Mouse (Mus musculus) liver, embryonic 15.5 days (tissue): ENCODE results near the gene Naga. TPM values are rescaled to one million over a fixed set of nuclear protein-coding genes. Genes with fewer than 3 reads are reported as not detected.

Source experiments
- ATAC-seq: fragments of 200-750 bp; cut with Nextera tagmentation; 2 replicates; pipeline ENCODE4 v1.8.0; 2017; ENCODE audit warnings: moderate number of reproducible peaks, mild to moderate bottlenecking, moderate library complexity; ENCODE audit not compliant: insufficient read depth
- H3K27ac ChIP-seq: fragments of 300-500 bp; sonication (generic); replicated peaks from 2 replicates; pipeline ENCODE4 v1.5.1; 2015; ENCODE audit warnings: mild to moderate bottlenecking, inconsistent platforms
- H3K27me3 ChIP-seq: fragments of 300-500 bp; sonication (generic); 2 replicates; pipeline ENCODE4 v1.6.1; 2015; ENCODE audit warnings: mild to moderate bottlenecking, inconsistent platforms
- H3K36me3 ChIP-seq: fragments of 300-500 bp; sonication (generic); replicated peaks from 2 replicates; pipeline ENCODE4 v1.6.1; 2015; ENCODE audit warnings: moderate library complexity, mild to moderate bottlenecking, inconsistent platforms
- H3K4me1 ChIP-seq: fragments of 300-500 bp; sonication (generic); replicated peaks from 2 replicates; pipeline ENCODE4 v1.6.1; 2015; ENCODE audit warnings: inconsistent platforms
- H3K4me2 ChIP-seq: fragments of 300-500 bp; sonication (generic); 2 replicates; pipeline ENCODE4 v1.6.1; 2015; ENCODE audit warnings: moderate library complexity, mild to moderate bottlenecking, inconsistent platforms
- H3K4me3 ChIP-seq: fragments of 300-500 bp; sonication (generic); replicated peaks from 2 replicates; pipeline ENCODE4 v1.5.1; 2015; ENCODE audit warnings: mild to moderate bottlenecking, inconsistent platforms
- H3K9ac ChIP-seq: fragments of 300-500 bp; sonication (generic); 2 replicates; pipeline ENCODE4 v1.6.1; 2015; ENCODE audit warnings: moderate library complexity, mild to moderate bottlenecking, inconsistent platforms
- H3K9me3 ChIP-seq: fragments of 300-500 bp; sonication (generic); replicated peaks from 2 replicates; pipeline ENCODE4 v1.6.1; 2016; ENCODE audit warnings: inconsistent platforms
- WGBS: fragments of 180-500 bp; shearing (Covaris S2); methylation state at CpG from one replicate; pipeline ENCODE4 v1.1.7; 2015; ENCODE audit warnings: mixed read lengths; ENCODE audit not compliant: insufficient replicate concordance; 5-methylcytosine and 5-hydroxymethylcytosine counted together
- polyA plus RNA-seq: library from polyadenylated mRNA; unstranded; fragments of >200 nt; fragmentation: Nextera tagmentation; extraction: Ambion mirVana; gene quantifications from 2 replicates; pipeline ENCODE4 v1.2.1, GENCODE M21; 2015

Gene Naga
- polyA plus RNA-seq = 43.4 and 48.6 TPM in 2 replicates

DNA sequence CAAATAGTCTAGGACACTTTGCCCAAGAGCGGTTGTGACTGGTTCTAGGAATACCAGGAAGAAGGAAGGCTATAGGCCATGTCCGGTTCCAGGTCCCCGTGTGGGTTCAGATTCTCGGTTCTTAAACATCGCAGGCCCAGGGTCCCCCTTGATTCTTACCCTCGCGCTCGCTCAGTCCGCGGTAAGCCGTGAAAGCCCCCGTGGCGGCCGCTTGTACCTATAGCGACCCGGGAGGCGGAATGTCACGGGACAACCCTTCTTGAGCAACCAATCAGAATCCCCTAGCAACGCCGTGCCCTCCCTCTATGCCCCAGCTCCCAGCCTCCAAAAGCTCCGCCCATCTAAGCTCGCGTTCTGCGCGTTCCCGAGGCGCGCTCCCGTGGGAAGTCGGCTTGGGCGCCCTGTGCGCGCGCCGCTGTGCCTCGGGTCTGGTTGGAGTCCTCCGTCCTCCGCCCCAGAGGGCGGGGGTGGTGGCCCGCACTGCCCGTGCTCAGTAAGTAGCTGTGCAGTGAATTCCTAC is at the start of gene Naga, which contains the start of the genes Pheta2 and Smdt1:
Naga (minus strand) TSS at position 333 of the 520 bp plus-strand sequence.
Pheta2 (plus strand) TSS at position 350 of the 520 bp plus-strand sequence.
Smdt1 (plus strand) TSS at position 367 of the 520 bp plus-strand sequence.
- Histone ChIP-seq H3K36me3 (peaks cover 40% of the 10 kb centered on the region), H3K9me3 (no peaks in the 10 kb centered on the region), H3K4me2 (peak within 1 kb of the TSS; percentile 84), H3K9ac (peak within 1 kb of the TSS; percentile 83), H3K4me1 (peaks cover 71% of the 10 kb centered on the region), H3K4me3 (peak within 1 kb of the TSS; percentile 71), H3K27ac (peak within 1 kb of the TSS; percentile 100), H3K27me3 (no peaks in the 10 kb centered on the region)
- peak; percentile 77 for ATAC-seq
- WGBS = under 1% methylated on average over 41 of the region's 41 CpGs

GRCm38 (mm10) chr15:82385729-82386128 is 47.0 kb upstream of the Naga start:
- ATAC-seq = no peak
- WGBS = 56% methylated on average over 2 of the region's 2 CpGs
- Histone ChIP-seq H3K27ac (no peak overlapping the region), H3K36me3 (no peaks in the 10 kb centered on the region), H3K9me3 (no peaks in the 10 kb centered on the region), H3K4me1 (peaks cover 5% of the 10 kb centered on the region; the same call in 1 of the 2 replicates), H3K4me3 (no peak overlapping the region), H3K9ac (no peak overlapping the region), H3K27me3 (peaks cover 3% of the 10 kb centered on the region; the same call in 1 of the 2 replicates), H3K4me2 (no peak overlapping the region)

- Histone ChIP-seq H3K4me3 (no peak overlapping the region), H3K27me3 (peaks cover 11% of the 10 kb centered on the region), H3K9me3 (no peaks in the 10 kb centered on the region), H3K36me3 (no peaks in the 10 kb centered on the region), H3K4me2 (no peak overlapping the region), H3K9ac (no peak overlapping the region), H3K27ac (no peak overlapping the region), H3K4me1 (peaks cover 12% of the 10 kb centered on the region)
- WGBS = 48% methylated on average over 2 of the region's 2 CpGs
- ATAC-seq = no peak
These were observed 43.7 kb upstream of the Naga start for GRCm38 (mm10) chr15:82382441-82382840.

GRCm38 (mm10) chr15:82380714-82381062 is 42.0 kb upstream of the Naga start:
- H3K9ac ChIP-seq = no peak overlapping the region
- H3K27me3 ChIP-seq = peaks cover 11% of the 10 kb centered on the region
- H3K36me3 ChIP-seq = no peaks in the 10 kb centered on the region
- H3K27ac ChIP-seq = peak overlapping the region; percentile 53; the same call in 1 of the 2 replicates
- WGBS = 35% methylated on average over 7 of the region's 7 CpGs
- ATAC-seq = 0 out of 2 replicates have a peak, but pooled peaks have one; percentile 2
- H3K9me3 ChIP-seq = no peaks in the 10 kb centered on the region
- peaks cover 19% of the 10 kb centered on the region for H3K4me1 ChIP-seq
- H3K4me3 ChIP-seq = 0 out of 2 replicates have a peak overlapping the region, but pooled peaks have one; percentile 1
- peak overlapping the region; percentile 64 for H3K4me2 ChIP-seq

GRCm38 (mm10) chr15:82379871-82380713 is 41.4 kb upstream of the Naga start, which contains the start of gene Cyp2d22:
Gene Cyp2d22, minus strand, starts transcription at chr15:82380260.
- peak within 1 kb of the TSS; percentile 35; the same call in 1 of the 2 replicates for H3K9ac ChIP-seq
- WGBS = under 1% methylated on average over 19 of the region's 24 CpGs
- peak; percentile 62 for ATAC-seq

GRCm38 (mm10) chr15:82379511-82379870 is 40.8 kb upstream of the Naga start:
- 15% methylated on average over 7 of the region's 7 CpGs for whole genome bisulfite sequencing

More at GRCm38 (mm10) chr15:82379871-82380713, 41.4 kb upstream of the Naga start, which contains the start of gene Cyp2d22:
- peak within 1 kb of the TSS; percentile 51 for H3K4me3 ChIP-seq
- peaks cover 11% of the 10 kb centered on the region for H3K27me3 ChIP-seq
- peak within 1 kb of the TSS; percentile 88 for H3K27ac ChIP-seq
- H3K4me2 ChIP-seq = peak within 1 kb of the TSS; percentile 64
- peaks cover 19% of the 10 kb centered on the region for H3K4me1 ChIP-seq
- H3K9me3 ChIP-seq = no peaks in the 10 kb centered on the region
- H3K36me3 ChIP-seq = no peaks in the 10 kb centered on the region

DNA sequence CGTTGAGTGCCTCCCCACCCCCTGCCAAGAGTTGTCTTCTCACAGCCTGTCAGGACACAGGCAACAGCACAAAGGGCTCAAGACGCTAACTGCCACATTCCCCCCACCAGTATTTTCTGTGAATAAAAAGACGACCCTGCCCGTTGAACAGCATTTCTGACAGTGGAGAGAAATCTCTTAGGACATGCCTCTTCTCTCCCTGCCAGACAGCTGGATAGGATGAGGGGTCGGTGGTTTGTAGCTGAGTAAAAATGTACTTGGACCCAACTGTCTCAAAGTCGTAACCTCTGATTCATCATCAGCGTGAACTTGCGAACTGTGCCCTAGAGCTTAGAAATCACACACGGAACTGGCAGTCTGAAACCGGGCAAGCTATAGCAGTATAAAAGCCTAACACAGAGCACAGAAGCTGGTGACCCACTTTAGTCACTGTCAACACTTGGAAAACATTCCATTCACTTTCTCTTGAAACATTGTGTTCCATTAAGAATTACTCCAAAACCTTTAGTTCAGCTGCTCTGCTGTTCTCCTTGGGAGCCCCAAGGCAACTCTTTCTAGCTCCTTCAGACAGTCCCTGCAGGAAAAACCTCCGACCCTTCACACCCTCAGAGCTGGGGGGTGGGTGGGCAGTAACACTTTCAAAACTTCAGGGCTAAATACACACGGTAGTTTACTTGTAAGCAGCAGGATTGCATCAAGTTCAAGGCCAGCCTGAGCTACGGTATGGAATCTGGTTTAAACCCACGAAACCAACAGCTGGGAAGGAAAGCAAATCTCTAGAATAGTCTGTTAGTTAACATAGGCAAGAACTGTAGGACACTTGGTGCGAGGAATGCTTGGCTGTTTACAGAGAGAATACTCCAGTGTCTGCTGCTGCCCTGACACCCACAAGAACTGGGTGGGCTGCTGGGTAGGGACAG is 39.8 kb upstream of the Naga start:
- no peaks in the 10 kb centered on the region for H3K36me3 ChIP-seq
- H3K4me3 ChIP-seq = peak overlapping the region; percentile 23; the same call in 1 of the 2 replicates
- H3K9me3 ChIP-seq = no peaks in the 10 kb centered on the region
- H3K9ac ChIP-seq = no peak overlapping the region; the same call in 1 of the 2 replicates
- ATAC-seq = no peak
- peak overlapping the region; percentile 13 for H3K4me2 ChIP-seq
- H3K4me1 ChIP-seq = peaks cover 19% of the 10 kb centered on the region
- WGBS = 47% methylated on average over 15 of the region's 15 CpGs
- peaks cover 11% of the 10 kb centered on the region for H3K27me3 ChIP-seq
- H3K27ac ChIP-seq = peak overlapping the region; percentile 88

More at GRCm38 (mm10) chr15:82379511-82379870, 40.8 kb upstream of the Naga start:
- Histone ChIP-seq H3K9ac (no peak overlapping the region), H3K36me3 (no peaks in the 10 kb centered on the region), H3K4me3 (peak overlapping the region; percentile 51), H3K4me2 (peak overlapping the region; percentile 64), H3K27ac (peak overlapping the region; percentile 88), H3K27me3 (peaks cover 11% of the 10 kb centered on the region), H3K9me3 (no peaks in the 10 kb centered on the region), H3K4me1 (peaks cover 19% of the 10 kb centered on the region)
- peak; percentile 82 for ATAC-seq

DNA sequence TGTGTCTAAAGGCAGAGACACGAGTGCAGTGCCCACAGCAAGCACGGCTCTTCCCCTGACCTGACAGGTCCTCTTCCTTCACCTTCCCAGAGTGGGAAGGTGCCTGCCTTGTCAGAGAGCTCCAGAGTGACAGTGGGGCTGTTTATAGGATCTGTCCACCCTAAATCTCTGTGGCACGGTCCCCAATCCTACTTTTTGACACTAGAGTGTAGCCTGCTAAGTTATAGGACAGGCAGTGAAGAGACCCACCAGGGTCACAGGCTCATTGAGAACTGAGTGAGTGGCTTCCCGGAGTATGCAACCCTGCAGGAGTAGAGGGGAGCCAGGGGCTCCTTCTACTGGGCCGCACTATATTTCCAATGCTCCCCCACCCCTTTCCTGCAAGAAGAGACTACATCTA is 39.0 kb upstream of the Naga start:
- H3K4me3 ChIP-seq = no peak overlapping the region
- H3K27ac ChIP-seq = peak overlapping the region; percentile 88
- H3K4me1 ChIP-seq = peaks cover 19% of the 10 kb centered on the region
- no peak for ATAC-seq
- no peaks in the 10 kb centered on the region for H3K36me3 ChIP-seq
- 59% methylated on average over 5 of the region's 5 CpGs for WGBS
- H3K9ac ChIP-seq = no peak overlapping the region; the same call in 1 of the 2 replicates
- H3K9me3 ChIP-seq = no peaks in the 10 kb centered on the region
- peaks cover 11% of the 10 kb centered on the region for H3K27me3 ChIP-seq
- H3K4me2 ChIP-seq = peak overlapping the region; percentile 13

- Histone ChIP-seq H3K4me3 (no peak overlapping the region), H3K9ac (no peak overlapping the region), H3K36me3 (no peaks in the 10 kb centered on the region), H3K27me3 (peaks cover 11% of the 10 kb centered on the region), H3K4me1 (peaks cover 19% of the 10 kb centered on the region), H3K9me3 (no peaks in the 10 kb centered on the region), H3K27ac (0 out of 2 replicates have a peak overlapping the region, but pooled peaks have one; percentile 24), H3K4me2 (no peak overlapping the region)
- WGBS = 63% methylated on average over 17 of the region's 17 CpGs
- no peak for ATAC-seq
These were observed 37.8 kb upstream of the Naga start for GRCm38 (mm10) chr15:82376393-82377138.

GRCm38 (mm10) chr15:82375855-82376254 is 37.1 kb upstream of the Naga start:
- Histone ChIP-seq H3K9me3 (no peaks in the 10 kb centered on the region), H3K4me1 (peaks cover 16% of the 10 kb centered on the region), H3K36me3 (no peaks in the 10 kb centered on the region), H3K27me3 (peaks cover 9% of the 10 kb centered on the region), H3K4me2 (no peak overlapping the region), H3K9ac (no peak overlapping the region), H3K27ac (no peak overlapping the region), H3K4me3 (no peak overlapping the region)
- WGBS = 71% methylated on average over 9 of the region's 9 CpGs
- no peak for ATAC-seq
